In genomic region chr13:48530685-48531084, GRCm38 (mm10) we compare ENCODE assay signal across 8 mouse cellular contexts. TPM values are rescaled to one million over a fixed set of nuclear protein-coding genes. Genes with fewer than 3 reads are reported as not detected.
DNase-seq lines count a peak whose midpoint lies in the region; ATAC-seq and TF ChIP-seq lines count a peak whose summit lies in the region.

No protein-coding gene starts in this region.

- H3K9me3 ChIP-seq in liver, postnatal 0 days (ENCODE audit: low read length) = no peaks in the 10 kb centered on the region
- no peaks in the 10 kb centered on the region for H3K9me3 ChIP-seq in liver, embryonic 11.5 days (ENCODE audit: control insufficient read depth, low read length)

- no peak overlapping the region for H3K27ac ChIP-seq in liver, postnatal 0 days (ENCODE audit: low read depth)
- H3K27ac ChIP-seq in liver, embryonic 11.5 days (ENCODE audit: low read depth, low read length) = no peak overlapping the region
- no peak overlapping the region for H3K27ac ChIP-seq in layer of hippocampus, adult 2 months

- no peaks in the 10 kb centered on the region for H3K4me1 ChIP-seq in liver, postnatal 0 days (ENCODE audit: insufficient read depth)
- H3K4me1 ChIP-seq in liver, embryonic 11.5 days (replicated peaks; ENCODE audit: control insufficient read depth, insufficient read depth, low read length) = no peaks in the 10 kb centered on the region

- peaks cover 8% of the 10 kb centered on the region; the same call in 1 of the 2 replicates for H3K36me3 ChIP-seq in liver, postnatal 0 days (replicated peaks; ENCODE audit: insufficient read depth, low read length)
- H3K36me3 ChIP-seq in liver, embryonic 11.5 days (ENCODE audit: control insufficient read depth, insufficient read depth, low read length) = peaks cover 3% of the 10 kb centered on the region; the same call in 1 of the 2 replicates

- WGBS in liver, postnatal 0 days (ENCODE audit: insufficient replicate concordance) = 50% methylated on average over 2 of the region's 2 CpGs
- 49% methylated on average over 2 of the region's 2 CpGs for WGBS in liver, embryonic 11.5 days

- no peak overlapping the region for H3K4me3 ChIP-seq in liver, postnatal 0 days (ENCODE audit: low read depth, low read length)
- H3K4me3 ChIP-seq in liver, embryonic 11.5 days (ENCODE audit: low read depth, low read length) = no peak overlapping the region
- H3K4me3 ChIP-seq in layer of hippocampus, adult 2 months = no peak overlapping the region

- H3K9ac ChIP-seq in liver, postnatal 0 days (replicated peaks) = no peak overlapping the region
- no peak overlapping the region for H3K9ac ChIP-seq in liver, embryonic 11.5 days (ENCODE audit: low read depth, low read length)

- DNase-seq in liver, postnatal 0 days = peak; percentile 30
- DNase-seq in liver, embryonic 11.5 days (ENCODE audit: low spot score) = no peak
- DNase-seq in brain, adult 2 months (ENCODE audit: low read depth, low spot score) = peak; percentile 35
- DNase-seq in heart, postnatal 25 days (ENCODE audit: low spot score) = peak; percentile 13
- DNase-seq in ovary, adult 18-20 months (ENCODE audit: low spot score) = peak; percentile 38
- DNase-seq in B cell, adult 2 months = no peak
- DNase-seq in layer of hippocampus, adult 9-10 months (ENCODE audit: low spot score) = no peak
- DNase-seq in layer of hippocampus, adult 2 months (ENCODE audit: low spot score in 2 of 2) = no peak

- TF ChIP-seq EP300 in liver, postnatal 0 days (IDR thresholded peaks at IDR 0.05; ENCODE audit: low read depth) = no peak

- no peak for ATAC-seq in liver, postnatal 0 days
- ATAC-seq in liver, embryonic 11.5 days (replicated peaks; ENCODE audit: low FRiP score) = no peak

- H3K4me2 ChIP-seq in liver, postnatal 0 days (ENCODE audit: low read depth, low read length) = no peak overlapping the region
- H3K4me2 ChIP-seq in liver, embryonic 11.5 days = no peak overlapping the region

- no peaks in the 10 kb centered on the region for H3K27me3 ChIP-seq in liver, postnatal 0 days (ENCODE audit: insufficient read depth, low read length)
- no peaks in the 10 kb centered on the region for H3K27me3 ChIP-seq in liver, embryonic 11.5 days (replicated peaks; ENCODE audit: control insufficient read depth, insufficient read depth, low read length)

- TF ChIP-seq CTCF in liver, postnatal 0 days (IDR thresholded peaks at IDR 0.05; ENCODE audit: low read depth) = no peak
- no peak for TF ChIP-seq CTCF in layer of hippocampus, adult 2 months (conservative IDR thresholded peaks at IDR 0.05)

- intact Hi-C loops in heart, postnatal 25 days (cut with DNase I) = no loop called here

RNA-seq across cellular contexts. Expression of gene A830005F24Rik, which starts 17.3 kb away (rescaled TPM):
- 0.14 and 0.19 TPM in 2 replicates for polyA plus RNA-seq in liver, postnatal 0 days (2015; fragmentation: Nextera tagmentation; extraction: Ambion mirVana)
- polyA plus RNA-seq in liver, embryonic 11.5 days (2014; fragmentation: Nextera tagmentation; extraction: Ambion mirVana) = 1.2 and 1.5 TPM in 2 replicates
- not detected for total RNA-seq in heart, postnatal 25 days (2021)
- total RNA-seq in layer of hippocampus, adult 2 months (2021) = 1 to 10 TPM; 2.2 to 2.5 TPM

RNA-seq across cellular contexts. Expression of gene Zfp169, which starts 17.4 kb away (rescaled TPM):
- polyA plus RNA-seq in liver, postnatal 0 days (2015; fragmentation: Nextera tagmentation; extraction: Ambion mirVana) = 0.56 and 0.59 TPM in 2 replicates
- polyA plus RNA-seq in liver, embryonic 11.5 days (2014; fragmentation: Nextera tagmentation; extraction: Ambion mirVana) = 2.9 and 3.4 TPM in 2 replicates
- 1 to 10 TPM; 4.6 to 5.0 TPM for total RNA-seq in heart, postnatal 25 days (2021)
- total RNA-seq in layer of hippocampus, adult 2 months (2021) = 10 to 100 TPM; 21.5 to 24.7 TPM

Comparison
In these comparisons a context has a peak if more than half of its experiments do, and no peak if none do; other contexts are left out.
1. DNase-seq: peak in liver, postnatal 0 days (single experiment), brain, adult 2 months (single experiment), heart, postnatal 25 days (single experiment) and ovary, adult 18-20 months (single experiment); none in liver, embryonic 11.5 days (single experiment), B cell, adult 2 months (0 of 2), layer of hippocampus, adult 9-10 months (single experiment) and layer of hippocampus, adult 2 months (0 of 2).